Mouse (Mus musculus) left cerebral cortex, postnatal 36 days (tissue): ENCODE data around the gene Fkrp. TPM values are rescaled to one million over a fixed set of nuclear protein-coding genes. Genes with fewer than 3 reads are reported as not detected.

Experiments
- DNase-seq, 2 experiments: peaks; one replicate each; pipeline ENCODE4 v3.0.0; 2021 to 2022; ENCODE audit warnings: low spot score in 2 of 2, mixed read lengths in 1 of 2
- intact Hi-C: fragments of 180-260 bp; cut with DNase I; formaldehyde crosslinking; loops from one replicate; pipeline ENCODE4 v1.15.1; 2025
- total RNA-seq, 2 experiments: library from RNA; stranded (reverse); gene quantifications; 2 replicates each; pipeline ENCODE4 v1.2.3; 2021

The Fkrp gene
- total RNA-seq, 2 experiments from 2014 or later: 50.4 to 62.8 TPM

- DNase-seq: no peak
- intact Hi-C loops: no loop called here
Observed at GRCm38 (mm10) chr7:16838804-16839426, 22.4 kb upstream of the Fkrp start.

- DNase-seq: no peak
- intact Hi-C loops: no loop called here
Observed at GRCm38 (mm10) chr7:16837916-16838803, 21.6 kb upstream of the Fkrp start.

- intact Hi-C loops: no loop called here
Observed at GRCm38 (mm10) chr7:16830449-16830848, 13.9 kb upstream of the Fkrp start.

GRCm38 (mm10) chr7:16827274-16827673 is 10.7 kb upstream of the Fkrp start:
- DNase-seq: no peak
- intact Hi-C loops: no loop called here

More at GRCm38 (mm10) chr7:16830449-16830848, 13.9 kb upstream of the Fkrp start:
- DNase-seq: no peak

- no peak for DNase-seq
- intact Hi-C loops: no loop called here
Observed at GRCm38 (mm10) chr7:16826571-16826970, 10.0 kb upstream of the Fkrp start.

- DNase-seq: no peak
- intact Hi-C loops: no loop called here
Observed at GRCm38 (mm10) chr7:16825785-16826184, 9.3 kb upstream of the Fkrp start.

- DNase-seq: peak; percentile 85 to 91
- intact Hi-C loops: loop anchor here (5.0 kb wide), 1 partner anchor 34 kb away; no protein-coding TSS in a partner anchor
Observed at GRCm38 (mm10) chr7:16823734-16824133, 7.2 kb upstream of the Fkrp start.

GRCm38 (mm10) chr7:16821669-16822101 is 5.2 kb upstream of the Fkrp start:
- intact Hi-C loops: loop anchor here (5.0 kb wide), 1 partner anchor 36 kb away; no protein-coding TSS in a partner anchor
- DNase-seq: peak; percentile 83 to 88

GRCm38 (mm10) chr7:16821091-16821490 is 4.6 kb upstream of the Fkrp start:
- no peak for DNase-seq
- intact Hi-C loops: loop anchor here (5.0 kb wide), 1 partner anchor 36 kb away; no protein-coding TSS in a partner anchor

- peak in 1 of 2 experiments; percentile 23 for DNase-seq
- intact Hi-C loops: loop anchor here (5.0 kb wide), 1 partner anchor 37 kb away; no protein-coding TSS in a partner anchor
Observed at GRCm38 (mm10) chr7:16820271-16820763, 3.8 kb upstream of the Fkrp start.

GRCm38 (mm10) chr7:16819794-16820193 is 3.3 kb upstream of the Fkrp start:
- no peak for DNase-seq
- intact Hi-C loops: loop anchor here (5.0 kb wide), 1 partner anchor 38 kb away; no protein-coding TSS in a partner anchor

- intact Hi-C loops: no loop called here
- DNase-seq: no peak
Observed at GRCm38 (mm10) chr7:16817693-16818092, 1.2 kb upstream of the Fkrp start.

GRCm38 (mm10) chr7:16816078-16816474 is 456 bp downstream of the Fkrp start:
- intact Hi-C loops: no loop called here
- peak; percentile 78 to 85 for DNase-seq

GRCm38 (mm10) chr7:16815351-16815941 is 1.1 kb downstream of the Fkrp start, which contains the start of gene Strn4:
Strn4 (plus strand) TSS chr7:16815889.
- intact Hi-C loops: no loop called here
- no peak for DNase-seq

- intact Hi-C loops: loop anchor here (5.0 kb wide), 1 partner anchor 35 kb away; no protein-coding TSS in a partner anchor
- DNase-seq: no peak
Observed at GRCm38 (mm10) chr7:16812505-16812904, 4.0 kb downstream of the Fkrp start.

GRCm38 (mm10) chr7:16811649-16812070 is 4.9 kb downstream of the Fkrp start:
- DNase-seq: no peak
- intact Hi-C loops: loop anchor here (5.0 kb wide), 1 partner anchor 36 kb away; no protein-coding TSS in a partner anchor

- intact Hi-C loops: loop anchor here (5.0 kb wide), 1 partner anchor 36 kb away; no protein-coding TSS in a partner anchor
- DNase-seq: peak; percentile 69 to 77
Observed at GRCm38 (mm10) chr7:16810920-16811648, 5.4 kb downstream of the Fkrp start.

- intact Hi-C loops: loop anchor here (5.0 kb wide), 1 partner anchor 37 kb away; no protein-coding TSS in a partner anchor
- no peak for DNase-seq
Observed at GRCm38 (mm10) chr7:16810399-16810919, 6.1 kb downstream of the Fkrp start.
